Mouse (Mus musculus) natural killer cell, adult 2 months (primary cell): ENCODE measurements at regions not wholly inside any gene's neighbourhood (a gene's known extent, or its start where the extent isn't known, plus 50 kb on each side); places are given as distances from the start of the nearest gene placed in this dataset.

ENCODE experiments used
- DNase-seq, 2 experiments: peaks; one replicate each; pipeline ENCODE4 v3.0.0; 2022; ENCODE audit warnings: low spot score in 2 of 2

DNA sequence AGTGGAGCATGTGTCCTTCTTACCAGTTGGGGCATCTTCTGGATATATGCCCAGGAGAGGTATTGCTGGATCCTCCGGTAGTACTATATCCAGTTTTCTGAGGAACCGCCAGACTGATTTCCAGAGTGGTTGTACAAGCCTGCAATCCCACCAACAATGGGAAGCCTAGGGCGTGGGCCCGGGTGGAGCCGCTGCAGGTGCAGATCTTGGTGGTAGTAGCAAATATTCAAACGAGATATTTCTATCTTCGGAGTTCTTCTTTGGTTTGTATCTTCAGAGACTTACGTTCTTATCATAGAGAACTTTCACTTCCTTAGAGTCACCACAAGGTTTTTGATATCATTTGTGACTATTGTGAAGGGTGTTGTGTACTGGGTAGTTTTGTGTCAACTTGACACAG, 60.2 kb upstream of the Btbd35f28 start:
- peak; percentile 0 to 2 for DNase-seq
